In the genomic region with DNA sequence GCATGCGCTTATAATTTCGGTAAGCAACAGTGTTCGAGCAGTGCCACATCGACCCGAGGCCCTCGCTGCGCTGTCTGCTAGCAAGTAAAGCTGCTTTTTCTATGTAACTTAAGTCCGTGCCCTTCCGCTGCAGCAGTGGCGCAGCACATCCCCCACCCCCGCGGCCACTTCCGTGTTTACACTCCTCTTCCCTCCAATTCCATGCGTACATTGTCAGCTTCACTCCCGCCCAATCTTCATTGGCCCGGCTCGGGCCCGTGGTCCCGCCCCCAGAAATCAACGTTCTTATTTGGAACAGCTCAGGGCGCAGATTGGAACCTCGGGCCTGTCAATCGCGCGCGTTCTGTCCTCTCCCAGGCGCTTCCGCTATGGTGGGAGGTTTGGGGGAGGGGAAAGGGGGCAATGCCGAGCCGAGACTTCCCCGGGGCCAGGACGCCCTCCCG, we compare ENCODE assay signal across 1 mouse cellular context.
TF ChIP-seq lines count a peak whose summit lies in the region.

No protein-coding gene starts in this region.

TF ChIP-seq in MEL, 35 proteins besides CTCF, POLR2A, EP300 and RAD21 (continued from another document):
- TF ChIP-seq MYC (IDR thresholded peaks at IDR 0.05; ENCODE audit: low read depth, low read length): peak; percentile 59; the same call in 1 of the 2 replicates
- peak; percentile 76 for TF ChIP-seq USF1 (IDR thresholded peaks at IDR 0.05; ENCODE audit: low read depth, low read length)
- TF ChIP-seq HCFC1 (IDR thresholded peaks at IDR 0.05; ENCODE audit: low read depth, low read length): peak; percentile 86
- TF ChIP-seq NELFE (IDR thresholded peaks at IDR 0.05; ENCODE audit: low read depth, low read length): peak; percentile 48; the same call in 1 of the 2 replicates
- no peak for TF ChIP-seq MAFK (IDR thresholded peaks at IDR 0.05; ENCODE audit: borderline replicate concordance, low read depth, low read length)
- no peak; the same call in 1 of the 2 replicates for TF ChIP-seq TCF12 (IDR thresholded peaks at IDR 0.05; ENCODE audit: low read depth, low read length)
- 0 out of 2 replicates have a peak, but pooled peaks have one; percentile 66 for TF ChIP-seq CHD1 (IDR thresholded peaks at IDR 0.05; ENCODE audit: low read depth, low read length)
- TF ChIP-seq NRF1 (IDR thresholded peaks at IDR 0.05; ENCODE audit: insufficient read depth, low read depth, low read length, poor library complexity, severe bottlenecking): peak; percentile 55; the same call in 1 of the 2 replicates
